Comparison of ENCODE assay signal across 22 mouse cellular contexts in genomic region chr8:98243328-98243926, GRCm38 (mm10).
DNase-seq lines count a peak whose midpoint lies in the region; ATAC-seq and TF ChIP-seq lines count a peak whose summit lies in the region.
"Had no signal": no experiment of that assay in that cellular context is flagged by ENCODE, and none has a peak within 500 bp of the region (broad histone marks: within the 10 kb centered on the region; RNA-seq: fewer than 3 reads in every experiment).

No protein-coding gene starts in this region.

- no peak for TF ChIP-seq POLR2A in MEL (IDR thresholded peaks at IDR 0.05; ENCODE audit: control insufficient read depth in 1 of 2, insufficient read depth in 1 of 2, low read depth in 1 of 2, low read length in 2 of 2, poor library complexity in 1 of 2)

- TF ChIP-seq EP300 in MEL (IDR thresholded peaks at IDR 0.05; ENCODE audit: low read depth in 1 of 2, low read length in 2 of 2) = peak; percentile 72 to 77

- peak; percentile 14 for DNase-seq in forebrain, postnatal 0 days
- no peak for DNase-seq in lung, postnatal 25 days (ENCODE audit: low spot score)
- peak; percentile 43 for DNase-seq in MEL (ENCODE audit: low read depth, low spot score)
- no peak for DNase-seq in kidney, postnatal 25 days
- DNase-seq: adrenal gland, postnatal 10 days; adrenal gland, postnatal 36 days; cerebellum, adult 11 months; cerebellum, adult 2 months; cerebellum, adult 9-11 months; cerebellum, postnatal 25 days; gastrocnemius, adult 2 months; gastrocnemius, postnatal 14 days; heart, adult 11 months had no signal

- no peak overlapping the region for H3K4me2 ChIP-seq in forebrain, postnatal 0 days (ENCODE audit: low read depth)
- no peak overlapping the region for H3K4me2 ChIP-seq in forebrain, embryonic 15.5 days (replicated peaks)
- no peak overlapping the region for H3K4me2 ChIP-seq in lung, embryonic 16.5 days (ENCODE audit: low read depth, low read length)
- H3K4me2 ChIP-seq: forebrain, embryonic 13.5 days; heart, embryonic 11.5 days; hindbrain, embryonic 12.5 days; hindbrain, embryonic 15.5 days had no signal

- H3K27ac ChIP-seq in forebrain, postnatal 0 days (ENCODE audit: low read depth, low read length) = no peak overlapping the region
- no peak overlapping the region for H3K27ac ChIP-seq in forebrain, embryonic 15.5 days (replicated peaks)
- no peak overlapping the region for H3K27ac ChIP-seq in lung, embryonic 16.5 days (ENCODE audit: low read length)
- no peak overlapping the region for H3K27ac ChIP-seq in MEL (ENCODE audit: control insufficient read depth, low read depth, low read length)
- H3K27ac ChIP-seq: forebrain, embryonic 10.5 days; forebrain, embryonic 13.5 days; gastrocnemius, adult 2 months; hindbrain, embryonic 12.5 days; hindbrain, embryonic 15.5 days had no signal

- H3K9ac ChIP-seq in forebrain, postnatal 0 days = no peak overlapping the region
- no peak overlapping the region for H3K9ac ChIP-seq in forebrain, embryonic 15.5 days (replicated peaks)
- no peak overlapping the region for H3K9ac ChIP-seq in lung, embryonic 16.5 days (ENCODE audit: low read length)
- no peak overlapping the region for H3K9ac ChIP-seq in MEL (ENCODE audit: control insufficient read depth, low read depth, low read length, poor library complexity, severe bottlenecking)
- H3K9ac ChIP-seq: forebrain, embryonic 13.5 days; hindbrain, embryonic 12.5 days; hindbrain, embryonic 15.5 days had no signal

- no peaks in the 10 kb centered on the region for H3K79me2 ChIP-seq in MEL (ENCODE audit: control insufficient read depth, insufficient read depth, low read length, poor library complexity)

- no peaks in the 10 kb centered on the region for H3K9me3 ChIP-seq in forebrain, postnatal 0 days (ENCODE audit: low read length)
- no peaks in the 10 kb centered on the region for H3K9me3 ChIP-seq in forebrain, embryonic 15.5 days
- no peaks in the 10 kb centered on the region for H3K9me3 ChIP-seq in lung, embryonic 16.5 days (ENCODE audit: control insufficient read depth, low read length)
- no peaks in the 10 kb centered on the region for H3K9me3 ChIP-seq in MEL (replicated peaks; ENCODE audit: insufficient read depth, low read length)
- H3K9me3 ChIP-seq: forebrain, embryonic 10.5 days; forebrain, embryonic 13.5 days; hindbrain, embryonic 12.5 days; hindbrain, embryonic 15.5 days had no signal

- 40% methylated on average over 6 of the region's 6 CpGs for WGBS in forebrain, postnatal 0 days
- WGBS in forebrain, embryonic 15.5 days = 48% methylated on average over 6 of the region's 6 CpGs
- WGBS in lung, embryonic 16.5 days = 34% methylated on average over 6 of the region's 6 CpGs

- no peak; the same call in 1 of the 2 replicates for ATAC-seq in forebrain, postnatal 0 days
- no peak for ATAC-seq in forebrain, embryonic 15.5 days (replicated peaks)
- peak; percentile 56; the same call in 1 of the 2 replicates for ATAC-seq in lung, embryonic 16.5 days (ENCODE audit: low read depth)
- ATAC-seq: CD4-positive, CD25-positive, alpha-beta regulatory T cell, adult 4 months; forebrain, embryonic 13.5 days; Patski had no signal

- TF ChIP-seq RAD21 in MEL (IDR thresholded peaks at IDR 0.05; ENCODE audit: low read depth, low read length) = no peak; the same call in 1 of the 2 replicates

- no peak overlapping the region for H3K4me3 ChIP-seq in forebrain, postnatal 0 days (ENCODE audit: low read depth, low read length)
- H3K4me3 ChIP-seq in forebrain, embryonic 15.5 days = no peak overlapping the region
- no peak overlapping the region for H3K4me3 ChIP-seq in lung, embryonic 16.5 days (ENCODE audit: low read length)
- no peak overlapping the region for H3K4me3 ChIP-seq in MEL (ENCODE audit: control insufficient read depth in 1 of 2, insufficient read depth in 1 of 2, low read depth in 2 of 2, low read length in 2 of 2)
- H3K4me3 ChIP-seq: forebrain, embryonic 10.5 days; forebrain, embryonic 13.5 days; gastrocnemius, adult 2 months; hindbrain, embryonic 12.5 days; hindbrain, embryonic 15.5 days had no signal

- H3K4me1 ChIP-seq in forebrain, postnatal 0 days (ENCODE audit: insufficient read depth) = no peaks in the 10 kb centered on the region
- H3K4me1 ChIP-seq in forebrain, embryonic 15.5 days = no peaks in the 10 kb centered on the region
- no peaks in the 10 kb centered on the region for H3K4me1 ChIP-seq in lung, embryonic 16.5 days (replicated peaks; ENCODE audit: control insufficient read depth, insufficient read depth, low read length)
- H3K4me1 ChIP-seq in MEL (ENCODE audit: control insufficient read depth in 1 of 2, insufficient read depth in 2 of 2, low read length in 2 of 2) = peaks cover 2 to 5% of the 10 kb centered on the region in 2 experiments; a peak in 3 of 4 replicates
- H3K4me1 ChIP-seq: forebrain, embryonic 10.5 days; forebrain, embryonic 13.5 days; hindbrain, embryonic 12.5 days; hindbrain, embryonic 15.5 days had no signal

- H3K27me3 ChIP-seq in forebrain, postnatal 0 days (ENCODE audit: insufficient read depth, low read length) = no peaks in the 10 kb centered on the region
- no peaks in the 10 kb centered on the region for H3K27me3 ChIP-seq in forebrain, embryonic 15.5 days
- no peaks in the 10 kb centered on the region for H3K27me3 ChIP-seq in lung, embryonic 16.5 days (ENCODE audit: control insufficient read depth, insufficient read depth, low read depth, low read length)
- no peaks in the 10 kb centered on the region for H3K27me3 ChIP-seq in MEL (ENCODE audit: control insufficient read depth in 1 of 2, insufficient read depth in 2 of 2, low read length in 2 of 2)
- H3K27me3 ChIP-seq: forebrain, embryonic 13.5 days; hindbrain, embryonic 12.5 days; hindbrain, embryonic 15.5 days; Patski had no signal

- no peak for TF ChIP-seq CTCF in forebrain, postnatal 0 days (IDR thresholded peaks at IDR 0.05; ENCODE audit: low read depth)
- TF ChIP-seq CTCF in MEL (IDR thresholded peaks at IDR 0.05 in 2 of 3, conservative IDR thresholded peaks at IDR 0.05 in 1 of 3; ENCODE audit: control insufficient read depth in 1 of 3, insufficient read depth in 1 of 3, low read depth in 2 of 3, low read length in 3 of 3, poor library complexity in 1 of 3, severe bottlenecking in 1 of 3) = no peak

- no peaks in the 10 kb centered on the region for H3K36me3 ChIP-seq in forebrain, postnatal 0 days (ENCODE audit: insufficient read depth)
- no peaks in the 10 kb centered on the region for H3K36me3 ChIP-seq in forebrain, embryonic 15.5 days
- H3K36me3 ChIP-seq in lung, embryonic 16.5 days (ENCODE audit: control insufficient read depth, insufficient read depth, low read length) = no peaks in the 10 kb centered on the region
- H3K36me3 ChIP-seq in MEL (ENCODE audit: control insufficient read depth in 1 of 2, insufficient read depth in 2 of 2, low read length in 2 of 2) = peaks cover 0 to 11% of the 10 kb centered on the region in 2 experiments; a peak in 2 of 4 replicates
- H3K36me3 ChIP-seq: forebrain, embryonic 10.5 days; hindbrain, embryonic 12.5 days; hindbrain, embryonic 15.5 days had no signal

TF ChIP-seq in MEL, 35 proteins besides CTCF, POLR2A, EP300 and RAD21 (continues in another document):
- no peak for TF ChIP-seq KAT2A (conservative IDR thresholded peaks at IDR 0.05; ENCODE audit: low read depth, low read length)
- no peak for TF ChIP-seq USF1 (IDR thresholded peaks at IDR 0.05; ENCODE audit: low read depth, low read length)
- no peak for TF ChIP-seq GABPA (IDR thresholded peaks at IDR 0.05; ENCODE audit: low read depth, low read length)
- no peak for TF ChIP-seq MAZ (IDR thresholded peaks at IDR 0.05; ENCODE audit: low read depth, low read length)
- no peak for TF ChIP-seq SMC3 (IDR thresholded peaks at IDR 0.05; ENCODE audit: low read depth, low read length)
- TF ChIP-seq MYB (IDR thresholded peaks at IDR 0.05; ENCODE audit: low read depth, low read length) = no peak
- TF ChIP-seq MYC (IDR thresholded peaks at IDR 0.05; ENCODE audit: low read depth, low read length) = no peak
- TF ChIP-seq POLR2AphosphoS5 (IDR thresholded peaks at IDR 0.05; ENCODE audit: borderline replicate concordance, low read depth, low read length) = no peak
- peak; percentile 74 for TF ChIP-seq GATA1 (IDR thresholded peaks at IDR 0.05; ENCODE audit: low read depth, low read length)
- TF ChIP-seq MXI1 (IDR thresholded peaks at IDR 0.05; ENCODE audit: low read depth, low read length) = no peak
- TF ChIP-seq E2F4 (IDR thresholded peaks at IDR 0.05; ENCODE audit: borderline replicate concordance, low read depth, low read length) = no peak
- TF ChIP-seq USF2 (IDR thresholded peaks at IDR 0.05; ENCODE audit: borderline replicate concordance in 1 of 2, insufficient read depth in 1 of 2, low read depth in 1 of 2, low read length in 2 of 2) = no peak
- peak; percentile 62 for TF ChIP-seq ETS1 (IDR thresholded peaks at IDR 0.05; ENCODE audit: low read depth, low read length)
- peak; percentile 85 for TF ChIP-seq ZNF384 (IDR thresholded peaks at IDR 0.05; ENCODE audit: low read depth, low read length)
- TF ChIP-seq HCFC1 (IDR thresholded peaks at IDR 0.05; ENCODE audit: low read depth, low read length) = no peak
- TF ChIP-seq ZC3H11A (IDR thresholded peaks at IDR 0.05; ENCODE audit: low read depth, low read length) = no peak
- no peak for TF ChIP-seq ZKSCAN1 (IDR thresholded peaks at IDR 0.05; ENCODE audit: low read depth, low read length)
- TF ChIP-seq ELF1 (IDR thresholded peaks at IDR 0.05; ENCODE audit: low read depth, low read length) = no peak
- TF ChIP-seq BHLHE40 (IDR thresholded peaks at IDR 0.05; ENCODE audit: borderline replicate concordance, low read depth, low read length) = no peak; the same call in 1 of the 2 replicates
- no peak for TF ChIP-seq ZMIZ1 (IDR thresholded peaks at IDR 0.05; ENCODE audit: low read depth, low read length)
- no peak for TF ChIP-seq JUND (IDR thresholded peaks at IDR 0.05; ENCODE audit: low read depth, low read length)
- peak; percentile 87 for TF ChIP-seq TCF12 (IDR thresholded peaks at IDR 0.05; ENCODE audit: low read depth, low read length)
- no peak for TF ChIP-seq CHD2 (IDR thresholded peaks at IDR 0.05; ENCODE audit: low read length)
- no peak for TF ChIP-seq SIN3A (IDR thresholded peaks at IDR 0.05; ENCODE audit: low read length)
- no peak for TF ChIP-seq MAFK (IDR thresholded peaks at IDR 0.05; ENCODE audit: borderline replicate concordance, low read depth, low read length)
- TF ChIP-seq CHD1 (IDR thresholded peaks at IDR 0.05; ENCODE audit: low read depth, low read length) = no peak
- peak; percentile 68 for TF ChIP-seq RCOR1 (IDR thresholded peaks at IDR 0.05; ENCODE audit: low read depth, low read length)
- no peak for TF ChIP-seq TBP (IDR thresholded peaks at IDR 0.05; ENCODE audit: low read depth, low read length)
- no peak for TF ChIP-seq NRF1 (IDR thresholded peaks at IDR 0.05; ENCODE audit: insufficient read depth, low read depth, low read length, poor library complexity, severe bottlenecking)
- TF ChIP-seq MEF2A (IDR thresholded peaks at IDR 0.05; ENCODE audit: extremely low read depth, insufficient replicate concordance, low read depth, low read length, poor library complexity, severe bottlenecking) = peak; percentile 81; the same call in 1 of the 2 replicates

Comparison
In these comparisons a context has a peak if more than half of its experiments do, and no peak if none do; other contexts are left out.
1. DNase-seq: peak in forebrain, postnatal 0 days (single experiment) and MEL (single experiment); none in lung, postnatal 25 days (single experiment) and kidney, postnatal 25 days (0 of 2).